ENCODE assay signal across 8 mouse cellular contexts in the genomic region with DNA sequence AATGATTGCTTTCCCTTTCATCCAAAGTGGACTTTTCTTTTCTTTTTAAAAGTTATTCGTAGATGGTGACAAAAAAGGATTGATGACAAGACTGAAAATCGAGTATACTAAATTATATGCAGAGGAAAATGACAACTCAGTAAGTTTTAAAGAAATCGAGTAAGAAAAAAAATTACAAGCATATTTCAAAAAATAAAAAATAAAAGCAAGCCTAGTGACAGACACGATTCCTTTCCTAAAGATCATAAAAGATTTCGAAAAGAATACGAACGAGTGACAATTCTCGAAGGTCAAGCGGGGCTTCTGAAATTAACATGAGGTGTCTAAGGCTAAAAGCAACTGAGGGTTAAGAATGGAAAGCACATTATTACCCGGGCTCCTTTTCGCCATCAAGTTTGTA. TPM values are rescaled to one million over a fixed set of nuclear protein-coding genes. Genes with fewer than 3 reads are reported as not detected.
DNase-seq lines count a peak whose midpoint lies in the region; ATAC-seq and TF ChIP-seq lines count a peak whose summit lies in the region.

No protein-coding gene starts in this region.

- TF ChIP-seq EP300 in liver, embryonic 14.5 days (IDR thresholded peaks at IDR 0.05; ENCODE audit: low read depth) = no peak

- 2% methylated on average over 11 of the region's 11 CpGs for WGBS in heart, embryonic 11.5 days (ENCODE audit: insufficient replicate concordance)
- 2% methylated on average over 11 of the region's 11 CpGs for WGBS in forebrain, embryonic 13.5 days
- under 1% methylated on average over 11 of the region's 11 CpGs for WGBS in liver, embryonic 14.5 days (ENCODE audit: insufficient replicate concordance)

- peak overlapping the region; percentile 90 for H3K4me2 ChIP-seq in heart, embryonic 11.5 days
- peak overlapping the region; percentile 79 for H3K4me2 ChIP-seq in forebrain, embryonic 13.5 days
- H3K4me2 ChIP-seq in liver, embryonic 14.5 days (ENCODE audit: low read depth) = peak overlapping the region; percentile 83

- H3K27ac ChIP-seq in heart, embryonic 11.5 days (ENCODE audit: low read depth, low read length) = 0 out of 2 replicates have a peak overlapping the region, but pooled peaks have one; percentile 89
- H3K27ac ChIP-seq in forebrain, embryonic 13.5 days = peak overlapping the region; percentile 87
- peak overlapping the region; percentile 84 for H3K27ac ChIP-seq in liver, embryonic 14.5 days

- no peak for TF ChIP-seq CTCF in C2C12 (IDR thresholded peaks at IDR 0.05; ENCODE audit: control insufficient read depth, insufficient read depth, insufficient read length)
- no peak for TF ChIP-seq CTCF in liver, embryonic 14.5 days (IDR thresholded peaks at IDR 0.05; ENCODE audit: low read depth)

- intact Hi-C loops in heart, postnatal 25 days (cut with DNase I) = loop anchor here (2.0 to 5.0 kb wide), 2 partner anchors 17 to 108 kb away; a partner anchor contains a TSS

- H3K79me3 ChIP-seq in C2C12 (ENCODE audit: low read depth) = peaks cover 53% of the 10 kb centered on the region

- no peak for DNase-seq in heart, postnatal 25 days (ENCODE audit: low spot score)
- no peak for DNase-seq in liver, embryonic 14.5 days (ENCODE audit: low read depth in 3 of 3, low spot score in 3 of 3)
- no peak for DNase-seq in adrenal gland, postnatal 14 days
- no peak for DNase-seq in right cerebral cortex, postnatal 10 days (ENCODE audit: low spot score in 2 of 2)
- DNase-seq in spleen, postnatal 10 days (ENCODE audit: low spot score in 2 of 2) = no peak

- peaks cover 70% of the 10 kb centered on the region for H3K79me2 ChIP-seq in C2C12 (ENCODE audit: control insufficient read depth, insufficient read depth)

- H3K9ac ChIP-seq in heart, embryonic 11.5 days (ENCODE audit: low read depth, low read length) = peak overlapping the region; percentile 96
- peak overlapping the region; percentile 92 for H3K9ac ChIP-seq in forebrain, embryonic 13.5 days
- peak overlapping the region; percentile 92 for H3K9ac ChIP-seq in liver, embryonic 14.5 days (replicated peaks)

- 0 out of 2 replicates have a peak, but pooled peaks cover 6% of the 10 kb centered on the region for H3K4me1 ChIP-seq in heart, embryonic 11.5 days (ENCODE audit: control insufficient read depth, insufficient read depth, low read length)
- peaks cover 18% of the 10 kb centered on the region for H3K4me1 ChIP-seq in forebrain, embryonic 13.5 days
- H3K4me1 ChIP-seq in liver, embryonic 14.5 days (replicated peaks; ENCODE audit: control insufficient read depth in 2 of 2, insufficient read depth in 2 of 2, low read length in 1 of 2) = peaks cover 24 to 25% of the 10 kb centered on the region in 2 experiments

- peak overlapping the region; percentile 89 for H3ac ChIP-seq in C2C12 (ENCODE audit: control insufficient read depth, insufficient read length, low read depth)

- no peaks in the 10 kb centered on the region for H3K36me3 ChIP-seq in heart, embryonic 11.5 days (ENCODE audit: control insufficient read depth, insufficient read depth, low read length)
- peaks cover 8% of the 10 kb centered on the region for H3K36me3 ChIP-seq in C2C12 (ENCODE audit: control insufficient read depth, insufficient read depth)
- H3K36me3 ChIP-seq in forebrain, embryonic 13.5 days (ENCODE audit: poor library complexity, severe bottlenecking) = no peaks in the 10 kb centered on the region
- H3K36me3 ChIP-seq in liver, embryonic 14.5 days (replicated peaks; ENCODE audit: control insufficient read depth, insufficient read depth, low read depth) = peaks cover 8% of the 10 kb centered on the region; the same call in 1 of the 2 replicates

- ATAC-seq in heart, embryonic 11.5 days (replicated peaks; ENCODE audit: insufficient number of reproducible peaks, low FRiP score, low TSS enrichment) = no peak
- ATAC-seq in forebrain, embryonic 13.5 days = no peak
- ATAC-seq in liver, embryonic 14.5 days (ENCODE audit: insufficient read depth) = no peak

- no peaks in the 10 kb centered on the region for H3K9me3 ChIP-seq in heart, embryonic 11.5 days (replicated peaks; ENCODE audit: control insufficient read depth, low read length)
- no peaks in the 10 kb centered on the region for H3K9me3 ChIP-seq in forebrain, embryonic 13.5 days (replicated peaks)
- H3K9me3 ChIP-seq in liver, embryonic 14.5 days (ENCODE audit: control insufficient read depth, low read length) = no peaks in the 10 kb centered on the region

- no peaks in the 10 kb centered on the region for H3K27me3 ChIP-seq in heart, embryonic 11.5 days (ENCODE audit: control insufficient read depth, insufficient read depth, low read length)
- no peaks in the 10 kb centered on the region for H3K27me3 ChIP-seq in C2C12 (ENCODE audit: control insufficient read depth, insufficient read depth, insufficient read length)
- H3K27me3 ChIP-seq in forebrain, embryonic 13.5 days = no peaks in the 10 kb centered on the region
- no peaks in the 10 kb centered on the region for H3K27me3 ChIP-seq in liver, embryonic 14.5 days (ENCODE audit: control insufficient read depth, insufficient read depth, low read length)

- H3K4me3 ChIP-seq in heart, embryonic 11.5 days (ENCODE audit: low read depth, low read length) = peak overlapping the region; percentile 94
- H3K4me3 ChIP-seq in C2C12 (ENCODE audit: insufficient read depth, poor library complexity, severe bottlenecking) = peak overlapping the region; percentile 76
- H3K4me3 ChIP-seq in forebrain, embryonic 13.5 days = peak overlapping the region; percentile 90
- H3K4me3 ChIP-seq in liver, embryonic 14.5 days (ENCODE audit: insufficient read depth in 1 of 2, low read depth in 2 of 2, low read length in 2 of 2) = peak overlapping the region; percentile 88 to 96

TF ChIP-seq in C2C12, 6 proteins besides CTCF, POLR2A, EP300 and RAD21:
- TF ChIP-seq CEBPB (IDR thresholded peaks at IDR 0.05; ENCODE audit: low read depth) (no peak), MYOG (IDR thresholded peaks at IDR 0.05; ENCODE audit: control insufficient read depth, extremely low read depth, insufficient read length) (no peak)

RNA-seq across cellular contexts. Expression of a gene that starts 1.0 kb away (rescaled TPM):
- polyA plus RNA-seq in heart, embryonic 11.5 days (2014; fragmentation: Nextera tagmentation; extraction: Ambion mirVana) = 103 and 116 TPM in 2 replicates
- 10 to 100 TPM; 58.5 to 61.7 TPM for total RNA-seq in heart, postnatal 25 days (2021)
- 159 TPM for polyA plus RNA-seq in C2C12 (2012; fragmentation: generic; extraction: Trizol)
- polyA plus RNA-seq in forebrain, embryonic 13.5 days (2015; fragmentation: Nextera tagmentation; extraction: Ambion mirVana) = 164 and 176 TPM in 2 replicates
- polyA plus RNA-seq in liver, embryonic 14.5 days (2012; rRNA removed) = 76.0 and 115 TPM in 2 replicates
- polyA plus RNA-seq in liver, embryonic 14.5 days (2014; fragmentation: Nextera tagmentation; extraction: Ambion mirVana) = 98.9 and 113 TPM in 2 replicates
- 117 and 121 TPM in 2 replicates for total RNA-seq in adrenal gland, postnatal 14 days (2021)

RNA-seq across cellular contexts. Expression of a gene that starts 17.4 kb away (rescaled TPM):
- 4.8 and 5.0 TPM in 2 replicates for polyA plus RNA-seq in heart, embryonic 11.5 days (2014; fragmentation: Nextera tagmentation; extraction: Ambion mirVana)
- total RNA-seq in heart, postnatal 25 days (2021) = 1 to 10 TPM; 7.3 to 8.1 TPM
- 20.9 TPM for polyA plus RNA-seq in C2C12 (2012; fragmentation: generic; extraction: Trizol)
- 13.3 and 13.4 TPM in 2 replicates for polyA plus RNA-seq in forebrain, embryonic 13.5 days (2015; fragmentation: Nextera tagmentation; extraction: Ambion mirVana)
- 8.5 and 8.8 TPM in 2 replicates for polyA plus RNA-seq in liver, embryonic 14.5 days (2012; rRNA removed)
- 0.80 and 1.2 TPM in 2 replicates for polyA plus RNA-seq in liver, embryonic 14.5 days (2014; fragmentation: Nextera tagmentation; extraction: Ambion mirVana)
- 25.8 and 27.9 TPM in 2 replicates for total RNA-seq in adrenal gland, postnatal 14 days (2021)

RNA-seq across cellular contexts. Expression of a gene that starts 21.2 kb away (rescaled TPM):
- polyA plus RNA-seq in heart, embryonic 11.5 days (2014; fragmentation: Nextera tagmentation; extraction: Ambion mirVana) = 124 and 141 TPM in 2 replicates
- 10 to 100 TPM; 74.3 to 80.5 TPM for total RNA-seq in heart, postnatal 25 days (2021)
- polyA plus RNA-seq in C2C12 (2012; fragmentation: generic; extraction: Trizol) = 59.1 TPM
- 137 and 145 TPM in 2 replicates for polyA plus RNA-seq in forebrain, embryonic 13.5 days (2015; fragmentation: Nextera tagmentation; extraction: Ambion mirVana)
- 27.9 and 30.8 TPM in 2 replicates for polyA plus RNA-seq in liver, embryonic 14.5 days (2012; rRNA removed)
- polyA plus RNA-seq in liver, embryonic 14.5 days (2014; fragmentation: Nextera tagmentation; extraction: Ambion mirVana) = 39.4 and 43.4 TPM in 2 replicates
- total RNA-seq in adrenal gland, postnatal 14 days (2021) = 79.7 and 87.7 TPM in 2 replicates

RNA-seq across cellular contexts. Expression of a gene that starts 21.6 kb away (rescaled TPM):
- polyA plus RNA-seq in heart, embryonic 11.5 days (2014; fragmentation: Nextera tagmentation; extraction: Ambion mirVana) = 0.53 and 0.59 TPM in 2 replicates
- total RNA-seq in heart, postnatal 25 days (2021) = not detected
- polyA plus RNA-seq in C2C12 (2012; fragmentation: generic; extraction: Trizol) = 0.09 TPM
- 0.44 TPM in 1 of 2 replicates, not detected in the other for polyA plus RNA-seq in forebrain, embryonic 13.5 days (2015; fragmentation: Nextera tagmentation; extraction: Ambion mirVana)
- 0.07 TPM in 1 of 2 replicates, not detected in the other for polyA plus RNA-seq in liver, embryonic 14.5 days (2012; rRNA removed)
- 0.19 TPM in 1 of 2 replicates, not detected in the other for polyA plus RNA-seq in liver, embryonic 14.5 days (2014; fragmentation: Nextera tagmentation; extraction: Ambion mirVana)
- not detected in 2 replicates for total RNA-seq in adrenal gland, postnatal 14 days (2021)

RNA-seq across cellular contexts. Expression of a gene that starts 26.2 kb away (rescaled TPM):
- 56.7 and 58.6 TPM in 2 replicates for polyA plus RNA-seq in heart, embryonic 11.5 days (2014; fragmentation: Nextera tagmentation; extraction: Ambion mirVana)
- total RNA-seq in heart, postnatal 25 days (2021) = 10 to 100 TPM; 51.6 to 55.5 TPM
- polyA plus RNA-seq in C2C12 (2012; fragmentation: generic; extraction: Trizol) = 46.8 TPM
- 75.8 and 77.9 TPM in 2 replicates for polyA plus RNA-seq in forebrain, embryonic 13.5 days (2015; fragmentation: Nextera tagmentation; extraction: Ambion mirVana)
- 20.9 and 29.9 TPM in 2 replicates for polyA plus RNA-seq in liver, embryonic 14.5 days (2012; rRNA removed)
- 43.6 and 46.1 TPM in 2 replicates for polyA plus RNA-seq in liver, embryonic 14.5 days (2014; fragmentation: Nextera tagmentation; extraction: Ambion mirVana)
- total RNA-seq in adrenal gland, postnatal 14 days (2021) = 42.7 and 64.9 TPM in 2 replicates
